Mouse (Mus musculus) layer of hippocampus, adult 9-11 months (tissue): Measurements from ENCODE around the gene Fbrs.
"Not testable (repeated sequence)": the region's sequence is repeated elsewhere in the genome, so short reads cannot be mapped to it uniquely, and the experiment has no call there.

Experiments
- DNase-seq: peaks from one replicate; pipeline ENCODE4 v3.0.0; 2022

Gene Fbrs

DNA sequence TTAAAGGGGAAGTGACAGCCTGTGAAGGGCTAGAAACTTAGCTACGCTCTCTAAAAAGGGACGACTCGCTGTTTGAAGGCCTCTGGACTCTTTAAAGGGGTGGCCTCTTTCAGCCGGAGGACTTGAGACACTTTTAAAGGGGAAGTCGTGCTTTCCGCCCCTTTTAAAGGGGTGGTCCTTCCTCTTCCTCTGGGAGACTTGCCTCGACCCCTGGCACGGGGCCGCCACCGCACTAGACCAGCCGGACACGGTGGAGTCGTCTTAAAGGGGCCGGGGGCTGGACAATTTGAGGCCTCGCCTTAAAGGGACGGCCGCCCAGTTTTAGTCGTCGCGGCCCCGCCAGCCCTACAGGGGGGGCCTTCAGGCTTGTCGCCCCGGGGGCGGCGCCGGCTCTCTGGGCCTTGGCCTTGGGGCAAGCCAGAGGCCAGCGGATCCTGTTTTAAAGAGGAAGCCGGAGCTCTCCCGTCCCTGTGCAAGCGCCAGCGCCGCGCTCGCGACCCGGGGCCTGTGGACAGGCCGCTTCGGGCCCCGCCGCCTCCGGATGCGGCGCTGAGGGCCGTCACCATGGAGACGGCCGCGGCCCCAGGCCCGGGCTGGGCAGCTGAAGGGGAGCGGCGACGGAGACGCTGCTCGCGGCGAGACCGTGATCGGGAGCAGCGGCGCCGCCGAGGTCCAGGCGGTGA, at the start of gene Fbrs:
Fbrs (plus strand) TSS at position 565 of the 683 bp plus-strand sequence.
- DNase-seq, result peak; percentile 97

DNA sequence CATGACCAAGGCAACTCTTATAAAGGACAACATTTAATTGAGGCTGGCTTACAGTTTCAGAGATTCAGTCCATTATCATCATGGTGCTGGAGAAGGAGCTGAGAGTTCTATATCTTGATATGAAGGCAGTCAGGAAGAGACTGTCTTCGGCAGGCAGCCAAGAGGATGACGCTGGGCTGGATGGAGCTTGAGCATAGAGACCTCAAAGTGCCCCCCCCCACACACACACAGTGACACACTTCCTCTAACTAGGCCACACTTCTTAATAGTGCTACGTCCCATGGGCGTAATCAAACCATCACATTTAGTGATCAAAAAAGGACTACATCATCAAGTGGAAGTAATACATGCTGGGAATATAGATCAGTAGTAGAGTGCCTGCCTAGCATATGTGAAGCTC, 43.8 kb upstream of the Fbrs start:
- DNase-seq, result no peak

DNA sequence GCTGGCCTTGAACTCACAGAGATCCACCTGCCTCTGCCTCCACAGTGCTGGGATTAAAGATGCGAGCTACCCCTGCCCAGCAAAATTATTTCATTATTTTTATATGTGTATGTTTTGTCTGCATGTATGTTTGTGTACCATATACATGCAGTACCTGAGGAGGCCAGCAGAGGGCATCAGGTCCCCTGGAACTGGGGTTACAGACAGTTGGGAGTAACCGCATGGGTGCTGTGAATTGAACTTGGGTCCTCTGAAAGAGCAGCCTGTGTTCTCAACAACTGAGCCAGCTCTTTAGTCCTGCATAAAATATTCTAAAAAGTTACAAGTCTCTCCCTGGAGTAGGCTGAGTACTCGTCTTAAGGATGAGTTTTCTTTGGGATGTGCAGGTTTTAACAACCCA, 41.3 kb upstream of the Fbrs start:
- no peak for DNase-seq

DNA sequence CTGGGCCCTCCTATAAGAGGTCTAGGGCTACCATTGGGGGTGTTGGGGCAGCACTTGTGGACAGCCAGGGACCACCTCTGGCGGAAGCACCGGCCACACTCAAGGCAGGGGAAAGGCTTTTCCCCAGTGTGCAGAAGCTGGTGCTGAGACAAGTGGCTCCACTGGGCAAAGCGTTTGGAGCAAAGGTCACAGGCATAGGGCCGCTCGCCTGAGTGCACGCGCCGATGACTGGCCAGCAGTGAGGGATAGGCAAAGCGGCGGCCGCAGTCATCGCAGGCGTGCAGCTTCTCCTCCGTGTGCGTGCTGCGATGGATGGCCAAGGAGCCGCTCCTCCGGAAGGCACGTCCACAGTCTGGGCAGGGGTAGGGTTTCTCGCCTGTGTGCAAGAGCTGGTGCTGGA, 35.0 kb upstream of the Fbrs start:
- DNase-seq, result no peak

DNA sequence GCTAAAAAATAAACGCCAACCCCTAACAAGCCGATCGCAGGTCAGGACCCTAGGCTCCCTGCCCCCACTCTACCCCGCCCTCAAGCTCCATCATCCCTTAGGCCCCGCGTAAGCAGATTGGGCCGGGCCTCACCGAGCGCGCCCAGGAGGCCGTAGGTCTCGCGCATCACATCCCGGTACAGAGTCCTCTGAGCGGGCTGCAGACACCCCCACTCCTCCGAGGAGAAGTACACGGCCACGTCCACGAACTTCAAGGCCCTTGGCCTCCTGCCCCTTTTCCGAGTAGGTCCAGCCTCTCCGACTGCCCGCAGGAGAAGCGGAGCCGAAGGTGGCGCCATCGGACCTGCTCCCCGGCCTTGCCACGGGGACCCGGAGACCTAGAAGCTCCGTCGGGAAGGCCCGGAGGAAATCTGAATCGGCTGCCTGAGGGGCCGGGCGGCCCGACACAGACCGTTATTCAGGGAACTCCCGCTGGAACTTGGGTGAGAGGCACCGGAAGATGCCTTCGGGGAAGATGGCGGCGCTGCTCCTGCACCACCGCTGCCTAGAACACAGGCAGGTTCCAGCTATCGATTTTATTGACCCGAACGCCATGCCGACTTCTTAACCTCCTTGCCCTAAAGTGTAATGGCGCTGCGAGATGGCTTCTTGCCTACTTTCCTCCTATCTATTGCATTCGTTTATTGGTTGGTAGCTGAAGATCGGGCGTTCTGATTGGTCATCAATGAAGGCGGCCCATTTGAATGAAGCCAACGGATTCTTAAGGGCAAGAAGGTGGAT, 30.3 kb upstream of the Fbrs start, which contains the start of gene Zfp689:
Zfp689 (minus strand) TSS at position 638 of the 780 bp plus-strand sequence.
- DNase-seq, result peak; percentile 97

DNA sequence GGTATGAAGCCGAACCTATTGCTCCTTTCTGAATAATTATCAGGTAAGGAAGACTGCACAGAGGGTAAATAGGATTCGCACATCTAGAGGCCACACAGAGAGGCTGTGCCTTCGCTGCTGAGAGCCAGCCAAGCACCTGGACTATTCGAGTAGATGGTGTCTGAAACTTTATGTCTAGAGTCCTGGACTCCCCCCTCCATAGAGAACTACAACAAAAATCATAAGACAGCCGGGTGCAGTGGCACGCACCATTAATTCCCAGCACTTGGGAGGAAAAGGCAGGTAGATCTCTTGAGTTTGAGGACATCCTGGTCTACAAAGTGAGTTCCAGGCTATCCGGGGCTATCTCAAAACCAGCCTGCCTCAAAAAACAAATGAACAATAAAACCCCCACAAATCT, 29.0 kb upstream of the Fbrs start:
- DNase-seq, result no peak

DNA sequence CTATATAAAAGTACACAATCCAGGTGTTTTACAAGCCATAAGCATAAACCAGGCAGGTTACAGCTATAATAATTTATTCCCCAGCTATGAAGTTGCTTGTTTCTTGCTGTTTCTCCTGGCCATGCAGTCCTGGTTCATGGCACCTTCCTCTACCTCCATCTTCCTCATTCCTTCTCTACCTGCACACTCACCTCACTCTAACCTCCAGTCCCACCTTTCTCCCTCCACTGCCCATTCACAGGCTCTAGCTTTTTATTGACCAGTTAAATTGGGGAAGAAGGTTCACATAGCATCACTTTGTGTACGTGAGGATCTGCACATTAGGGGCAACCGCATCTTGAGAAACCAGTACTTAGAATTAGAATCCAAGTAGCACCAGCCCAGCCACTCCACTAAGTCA, 25.9 kb upstream of the Fbrs start:
- no peak for DNase-seq

DNA sequence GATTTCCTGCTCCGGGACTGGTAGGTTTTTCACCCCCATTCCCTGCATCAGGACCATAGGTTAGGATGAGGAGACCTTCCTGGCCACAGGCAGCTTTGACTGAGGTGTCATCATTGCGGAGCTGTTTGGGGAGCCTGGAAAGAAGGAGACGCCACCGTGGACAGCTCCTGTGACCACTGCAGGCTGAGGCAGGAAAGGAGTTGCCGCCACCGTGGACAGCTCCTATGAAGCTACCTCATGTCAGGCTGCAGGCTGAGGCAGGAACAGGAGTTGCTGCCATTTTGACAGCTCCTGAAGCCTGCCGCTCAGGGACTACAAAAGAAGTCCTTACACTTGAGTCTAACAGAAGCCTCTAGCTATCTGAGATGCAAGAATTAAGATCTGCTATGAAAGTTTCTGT, 24.1 kb upstream of the Fbrs start:
- DNase-seq, result no peak

DNA sequence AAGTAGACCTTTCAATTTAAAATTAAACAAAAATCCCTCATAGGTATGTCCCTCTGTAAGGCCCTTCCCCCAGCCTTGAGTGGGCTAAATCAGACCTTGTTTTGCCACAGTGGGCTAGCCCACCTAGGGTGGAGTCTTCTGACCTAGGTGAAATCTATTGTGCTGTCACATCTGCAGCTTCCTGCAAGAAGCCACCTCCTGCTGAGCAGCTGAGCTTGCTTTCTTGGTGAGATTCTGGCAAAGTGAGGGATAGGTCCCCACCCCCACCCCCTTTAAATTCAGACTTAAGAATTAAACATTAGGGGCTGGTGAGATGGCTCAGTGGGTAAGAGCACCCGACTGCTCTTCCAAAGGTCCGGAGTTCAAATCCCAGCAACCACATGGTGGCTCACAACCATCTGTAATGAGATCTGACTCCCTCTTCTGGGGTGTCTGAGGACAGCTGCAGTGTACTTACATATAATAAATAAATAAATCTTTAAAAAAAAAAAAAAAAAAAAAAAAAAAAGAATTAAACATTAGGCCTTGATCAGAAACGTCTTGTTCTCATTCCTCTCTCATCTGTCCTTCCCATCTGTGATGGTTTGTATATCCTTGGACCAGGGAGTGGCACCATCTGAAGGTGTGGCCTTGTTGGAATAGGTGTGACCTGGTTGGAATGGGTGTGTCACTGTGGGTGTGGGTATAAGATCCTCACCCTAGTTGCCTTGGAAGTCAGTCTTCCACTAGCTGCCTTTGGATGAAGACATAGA, 20.5 kb upstream of the Fbrs start:
- DNase-seq, result not testable (repeated sequence)

DNA sequence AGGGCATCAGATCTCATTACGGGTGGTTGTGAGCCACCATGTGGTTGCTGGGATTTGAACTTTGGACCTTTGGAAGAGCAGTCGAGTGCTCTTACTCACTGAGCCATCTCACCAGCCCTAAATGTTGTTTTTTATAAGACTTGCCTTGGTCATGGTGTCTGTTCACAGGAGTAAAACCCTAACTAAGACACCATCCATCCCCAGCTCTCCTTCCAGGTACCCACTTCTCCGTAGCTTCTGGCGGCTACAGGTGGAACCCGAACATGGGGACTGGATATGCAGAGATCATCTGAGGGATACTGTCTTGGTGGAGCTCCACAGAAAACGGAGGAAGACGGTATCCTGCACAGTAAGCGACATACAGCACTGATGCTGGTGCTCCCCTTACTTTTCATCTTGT, 19.7 kb upstream of the Fbrs start, which contains the start of gene Prr14:
Prr14 (plus strand) TSS at position 301 of the 400 bp plus-strand sequence.
- DNase-seq, result not testable (repeated sequence)

DNA sequence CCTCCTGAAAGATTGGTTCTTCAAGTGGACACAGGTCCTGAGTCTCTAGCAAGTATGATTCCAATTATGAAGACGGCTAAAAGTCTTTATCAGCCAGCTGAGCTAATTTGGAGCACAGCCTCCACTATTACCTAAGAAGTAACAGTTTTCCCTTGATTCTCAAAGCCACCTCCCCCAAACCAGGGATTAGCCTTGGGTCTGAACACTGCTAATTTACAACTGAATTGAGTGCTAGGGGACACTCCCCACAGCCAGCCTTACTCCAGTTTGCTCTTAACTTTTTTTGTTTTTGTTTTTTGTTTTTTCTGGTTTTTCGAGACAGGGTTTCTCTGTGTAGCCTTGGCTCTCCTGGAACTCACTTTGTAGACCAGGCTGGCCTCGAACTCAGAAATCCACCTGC, 13.8 kb upstream of the Fbrs start:
- DNase-seq, result no peak

DNA sequence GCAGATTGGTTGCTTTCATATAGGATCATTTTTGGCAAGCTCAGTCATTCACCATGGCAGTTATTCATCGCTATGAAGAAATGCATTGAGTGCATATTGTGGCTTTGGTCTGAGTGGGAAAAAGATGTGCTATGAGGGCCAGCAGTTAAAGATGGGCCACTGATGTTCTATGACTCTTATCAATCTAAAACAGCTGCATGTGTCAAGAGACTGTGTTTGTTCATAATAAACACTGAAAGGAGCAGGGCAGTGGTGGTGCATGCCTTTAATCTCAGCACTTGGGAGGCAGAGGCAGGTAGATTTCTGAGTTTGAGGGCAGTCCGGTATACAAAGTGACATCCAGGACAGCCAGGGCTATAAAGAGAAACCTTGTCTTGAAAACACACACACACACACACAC, 13.3 kb upstream of the Fbrs start:
- DNase-seq, result not testable (repeated sequence)

DNA sequence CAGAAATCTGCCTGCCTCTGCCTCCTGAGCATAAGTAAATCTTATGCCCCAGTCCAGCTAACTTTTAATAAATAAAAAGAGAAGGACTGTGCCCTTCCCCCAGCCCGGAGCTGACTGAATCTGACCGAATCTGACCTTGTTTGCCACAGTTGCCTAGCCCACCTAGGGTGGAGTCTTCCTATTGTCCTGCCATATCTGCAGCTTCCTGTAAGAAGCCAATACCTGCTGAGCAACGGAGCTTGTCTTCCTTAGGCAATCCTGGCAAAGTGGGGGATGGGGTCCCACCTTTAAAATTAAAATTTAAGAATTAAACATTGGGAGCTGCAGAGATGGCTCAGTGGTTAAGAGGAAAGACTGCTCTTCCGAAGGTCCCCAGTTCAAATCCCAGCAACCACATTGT, 12.4 kb upstream of the Fbrs start:
- DNase-seq, result no peak

DNA sequence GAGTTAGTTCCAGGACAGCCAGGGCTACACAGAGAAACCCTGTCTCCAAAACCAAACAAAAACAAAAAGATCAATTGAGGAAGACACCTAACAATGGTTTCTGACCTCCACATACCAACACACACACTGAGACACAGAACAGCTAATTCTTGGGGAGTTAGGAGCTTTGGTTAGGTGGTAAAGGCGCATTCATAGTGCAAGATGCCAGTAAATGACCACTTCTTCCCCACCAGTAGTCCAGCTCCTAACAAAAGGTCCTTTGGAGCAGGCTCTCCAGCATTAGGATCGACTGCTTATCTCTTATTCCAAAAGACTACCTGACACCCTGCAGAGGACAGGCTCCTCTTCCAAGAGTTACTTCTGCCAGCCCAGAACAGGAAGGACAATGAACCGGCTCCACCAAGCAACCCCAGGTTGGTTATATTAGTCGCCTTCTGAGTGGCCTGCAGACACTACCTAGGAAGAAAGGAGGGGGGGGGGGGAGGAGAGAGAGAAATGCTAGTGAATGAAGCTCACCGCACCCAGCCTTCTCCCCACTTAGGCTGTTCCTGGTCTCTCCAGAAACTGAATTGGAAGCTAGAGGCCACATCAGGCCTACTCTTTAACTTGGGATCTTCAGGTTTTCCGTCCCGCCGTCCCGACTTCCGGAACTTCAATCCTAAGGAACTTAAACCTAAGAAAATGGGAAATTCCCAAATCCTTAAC, 8.8 kb upstream of the Fbrs start:
- no peak for DNase-seq

DNA sequence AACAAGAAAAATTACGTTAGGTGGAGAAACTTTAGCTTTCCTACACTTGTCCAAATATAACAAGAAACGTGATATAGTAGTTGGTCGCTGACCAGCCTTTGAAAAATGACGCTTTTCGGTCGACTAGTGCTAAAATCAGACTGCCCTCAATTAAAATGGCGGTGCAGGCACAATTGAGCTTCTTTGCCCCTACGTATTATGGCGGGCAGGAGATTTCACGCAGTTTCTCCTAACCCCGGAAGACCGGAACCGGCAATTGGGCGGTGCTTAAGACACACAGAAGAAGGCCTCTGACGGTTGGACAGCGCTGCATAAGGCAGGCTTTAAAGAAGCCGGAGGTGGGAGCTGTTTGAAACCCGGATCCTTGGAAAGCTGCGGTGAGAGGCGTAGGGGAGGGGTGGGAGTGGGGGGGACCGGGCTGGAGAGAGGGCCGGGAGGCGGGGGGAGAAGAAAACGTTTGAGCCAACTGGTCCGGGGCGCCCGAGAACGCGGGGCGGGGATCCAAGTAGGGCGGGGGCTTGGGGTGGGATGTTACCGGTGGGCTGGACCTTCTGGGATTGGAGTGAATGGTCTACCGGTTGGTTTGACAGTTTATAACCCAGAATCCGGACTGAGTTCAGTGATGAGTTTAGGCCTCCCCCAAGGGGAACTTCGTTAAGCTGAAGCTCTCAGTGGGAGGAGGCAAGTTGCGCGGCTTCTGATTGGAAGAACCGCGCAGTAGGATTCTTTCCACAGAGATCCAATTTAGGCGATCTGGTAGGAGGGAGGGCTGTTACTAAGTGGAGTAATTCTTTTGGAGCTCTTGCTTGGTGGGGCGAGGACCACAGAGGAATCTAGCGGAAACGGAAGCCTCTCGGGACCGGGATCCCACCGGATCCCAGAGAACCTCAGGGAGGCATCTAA, 8.0 kb upstream of the Fbrs start:
- DNase-seq, result peak; percentile 98

DNA sequence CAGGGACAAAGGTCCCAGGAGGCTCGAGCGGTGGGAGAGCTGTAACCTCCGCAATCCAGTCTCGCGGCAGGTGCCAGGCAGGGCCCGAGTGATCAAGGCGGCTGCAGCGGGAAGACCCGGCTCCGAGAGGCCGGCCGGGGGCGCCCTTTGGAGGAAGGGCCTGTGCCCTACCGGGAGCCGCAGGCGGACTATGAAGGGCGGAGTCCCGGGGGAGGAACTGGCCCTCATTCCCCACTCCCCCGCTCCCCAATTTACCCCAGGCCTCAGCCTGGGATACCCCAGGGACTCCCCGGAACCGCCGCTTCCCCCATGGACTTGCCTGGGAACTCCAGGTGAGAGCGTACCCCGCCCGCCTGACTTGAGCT, 7.4 kb upstream of the Fbrs start:
- DNase-seq, result no peak

DNA sequence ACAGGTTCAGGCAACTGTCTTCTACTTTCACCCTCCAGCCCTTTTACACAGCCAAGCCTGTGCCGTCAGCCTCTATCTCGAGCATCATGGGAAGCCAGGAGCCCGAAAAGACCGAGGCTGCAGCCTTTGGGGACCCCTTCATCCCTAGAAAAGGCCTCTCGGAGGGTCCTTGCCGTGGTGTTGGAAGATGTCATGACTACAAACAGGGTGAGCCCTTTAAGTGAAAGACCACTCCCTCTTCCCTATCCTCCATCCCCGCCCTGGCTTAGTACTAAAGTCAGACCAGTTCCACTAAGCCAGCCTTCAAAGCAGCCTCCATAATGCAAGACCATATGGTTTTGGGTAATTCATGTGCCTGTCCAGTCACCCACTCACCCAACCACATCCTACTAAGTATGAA, 6.9 kb upstream of the Fbrs start:
- no peak for DNase-seq

DNA sequence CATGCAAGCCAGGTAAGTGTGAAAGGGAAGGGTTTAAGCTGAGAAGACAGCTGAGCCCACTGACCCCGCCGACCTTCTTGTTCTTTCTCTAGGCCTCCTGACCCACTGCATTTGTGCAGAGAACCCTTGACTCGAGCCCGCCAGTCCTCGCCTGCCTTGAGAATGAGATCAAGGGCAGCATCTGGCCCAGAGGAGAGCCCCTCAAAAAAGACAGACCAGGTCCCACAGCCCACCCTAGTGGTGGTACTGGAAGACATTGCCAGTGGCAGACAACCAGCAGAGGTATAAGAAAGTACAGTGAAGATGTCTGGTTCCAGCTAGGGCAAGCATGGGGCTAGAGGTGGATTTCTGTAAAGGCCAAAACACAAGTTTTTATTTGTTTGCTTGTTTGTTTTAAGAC, 5.3 kb upstream of the Fbrs start:
- DNase-seq, result no peak

DNA sequence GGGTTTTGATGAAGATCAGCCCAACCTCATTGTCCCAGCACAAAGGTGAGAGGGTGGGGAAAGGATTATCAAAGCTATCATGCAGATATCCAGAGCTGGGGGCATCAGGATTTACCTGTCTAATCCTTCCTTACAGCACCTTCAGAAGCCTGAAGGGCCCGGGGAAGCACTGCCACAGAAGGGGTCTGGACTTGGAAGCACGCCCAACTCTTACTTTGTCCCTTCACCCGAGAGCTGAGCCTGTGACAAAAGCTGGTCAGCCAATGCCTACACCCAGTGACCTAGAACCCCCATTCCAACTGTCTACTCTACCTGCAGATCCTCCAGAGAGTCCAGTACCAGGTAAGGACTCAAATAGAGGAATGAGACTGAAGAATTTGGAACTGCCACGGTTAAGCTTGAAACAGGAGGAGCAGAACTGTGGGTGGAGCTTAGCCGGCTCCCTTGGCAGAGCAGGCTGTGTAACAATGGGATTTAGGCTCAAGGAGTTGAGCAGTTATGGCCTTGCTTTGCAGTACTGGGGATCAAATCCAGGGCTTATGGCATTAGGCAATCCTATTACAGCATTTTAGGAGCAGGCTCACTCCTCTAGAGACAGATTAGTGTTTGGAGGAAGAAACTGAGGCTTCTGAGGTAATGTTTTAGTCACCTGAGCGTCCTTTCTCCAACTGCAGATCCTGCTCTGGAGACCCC, 4.5 kb upstream of the Fbrs start:
- no peak for DNase-seq

DNA sequence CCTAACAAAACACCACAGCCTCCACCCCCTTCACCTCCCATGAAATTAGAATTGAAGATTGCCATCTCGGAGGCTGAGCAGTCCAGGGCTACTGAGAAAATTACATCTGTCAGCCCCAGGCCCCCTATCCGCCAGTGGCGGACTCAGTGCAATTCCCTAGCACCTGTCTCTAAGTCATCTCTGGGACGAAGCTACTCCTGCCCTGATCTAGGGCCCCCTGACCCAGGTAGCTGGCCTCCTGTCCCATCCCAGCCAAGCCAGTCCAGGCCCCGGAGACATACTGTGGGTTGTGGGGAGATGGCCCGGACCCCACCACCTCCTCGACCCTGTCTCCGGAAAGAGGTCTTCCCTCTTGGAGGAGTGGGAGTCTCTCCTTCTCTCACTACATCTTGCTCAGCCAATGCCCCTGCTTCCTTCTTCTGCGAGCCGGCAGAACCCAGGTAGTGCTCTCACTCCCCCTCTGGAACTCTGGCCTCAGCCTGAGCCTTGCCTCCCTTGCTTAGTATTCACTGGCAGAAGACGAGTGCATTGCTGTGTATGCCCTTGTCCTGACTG, 3.7 kb upstream of the Fbrs start:
- DNase-seq, result no peak

DNA sequence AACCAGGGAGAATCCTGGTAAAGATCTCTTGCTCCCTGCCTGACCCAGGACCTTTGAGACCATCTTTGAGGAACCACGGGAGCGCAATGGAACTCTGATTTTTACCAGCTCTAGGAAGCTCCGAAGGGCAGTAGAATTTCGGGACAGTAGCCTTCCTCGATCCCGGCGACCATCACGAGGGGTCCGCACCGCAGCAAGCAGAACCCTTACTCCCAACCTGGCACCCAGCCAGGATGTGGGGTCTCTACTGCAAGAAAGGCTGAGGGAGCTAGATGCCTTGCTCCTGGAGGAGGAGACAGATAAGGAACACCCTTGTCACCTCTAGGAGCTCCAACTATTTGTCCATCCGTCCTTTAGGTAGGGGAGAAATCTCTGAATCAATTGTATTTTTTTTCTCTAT, 2.7 kb upstream of the Fbrs start:
- no peak for DNase-seq
